Mouse (Mus musculus) spleen, adult 2 months (tissue): ENCODE measurements around the gene Svep1. TPM values are rescaled to one million over a fixed set of nuclear protein-coding genes. Genes with fewer than 3 reads are reported as not detected.

Experiments used
- DNase-seq, 2 experiments: peaks; one replicate each; pipeline versions ENCODE4 v3.0.0 to v3.0.0-alpha.2; 2012 to 2021; ENCODE audit warnings: low spot score in 2 of 2, low read depth in 1 of 2
- H3K27ac ChIP-seq: fragments of 200-500 bp; 2 replicates; pipeline ENCODE4 v1.5.1; 2012; ENCODE audit warnings: low read length, inconsistent platforms; ENCODE audit not compliant: insufficient read depth
- H3K27me3 ChIP-seq: fragments of 200-500 bp; 2 replicates; pipeline ENCODE4 v1.6.1; 2012; ENCODE audit warnings: mild to moderate bottlenecking, moderate library complexity, low read length, inconsistent platforms; ENCODE audit not compliant: control insufficient read depth, insufficient read depth
- H3K36me3 ChIP-seq: fragments of 200-500 bp; 2 replicates; pipeline ENCODE4 v1.6.1; 2012; ENCODE audit warnings: mild to moderate bottlenecking, low read length, inconsistent platforms; ENCODE audit not compliant: control insufficient read depth, insufficient read depth
- H3K4me1 ChIP-seq: fragments of 200-500 bp; 2 replicates; pipeline ENCODE4 v1.6.1; 2011; ENCODE audit warnings: inconsistent platforms; ENCODE audit not compliant: control insufficient read depth, insufficient read depth, insufficient read length
- H3K4me3 ChIP-seq: fragments of 200-500 bp; 2 replicates; pipeline ENCODE4 v1.5.1; 2011; ENCODE audit warnings: mild to moderate bottlenecking, inconsistent platforms; ENCODE audit not compliant: insufficient read depth, insufficient read length; ENCODE audit errors: extremely low read depth
- CTCF ChIP-seq: fragments of 200-500 bp; IDR thresholded peaks from 2 replicates; pipeline ENCODE4 v1.5.1; 2011; ENCODE audit warnings: mild to moderate bottlenecking, inconsistent platforms; ENCODE audit not compliant: insufficient read depth, insufficient read length, insufficient replicate concordance; ENCODE audit errors: extremely low read depth
- POLR2A ChIP-seq: fragments of 200-500 bp; IDR thresholded peaks from 2 replicates; pipeline ENCODE4 v1.6.1; 2011; ENCODE audit warnings: low read depth, low read length, inconsistent platforms
- WGBS: fragments of 180-500 bp; shearing (Covaris S2); methylation state at CpG from one replicate; pipeline ENCODE4 v1.1.7; 2018; 5-methylcytosine and 5-hydroxymethylcytosine counted together
- polyA plus RNA-seq: library from polyadenylated mRNA; depleted of rRNA; stranded (reverse); fragments of >200 nt; gene quantifications from 2 replicates; pipeline ENCODE4 v1.2.3, GENCODE M21; 2012

Gene Svep1
- polyA plus RNA-seq, 1 experiment = 7.6 TPM

- DNase-seq = no peak
- Histone ChIP-seq H3K36me3 (no peaks in the 10 kb centered on the region), H3K27ac (no peak overlapping the region), H3K4me3 (no peak overlapping the region), H3K4me1 (no peaks in the 10 kb centered on the region), H3K27me3 (no peaks in the 10 kb centered on the region)
- 89% methylated on average over 3 of the region's 3 CpGs for WGBS
- TF ChIP-seq CTCF (no peak), POLR2A (no peak)
Observed at GRCm38 (mm10) chr4:58150301-58150700, 56.4 kb downstream of the Svep1 start.

GRCm38 (mm10) chr4:58149186-58149585, 57.5 kb downstream of the Svep1 start:
- no peaks in the 10 kb centered on the region for H3K4me1 ChIP-seq
- H3K36me3 ChIP-seq = no peaks in the 10 kb centered on the region
- H3K4me3 ChIP-seq = no peak overlapping the region
- TF ChIP-seq CTCF (no peak), POLR2A (no peak)
- 25% methylated on average over 1 of the region's 1 CpGs for WGBS
- H3K27ac ChIP-seq = no peak overlapping the region
- DNase-seq = no peak
- no peaks in the 10 kb centered on the region for H3K27me3 ChIP-seq

GRCm38 (mm10) chr4:58148547-58148946, 58.1 kb downstream of the Svep1 start:
- Histone ChIP-seq H3K27ac (no peak overlapping the region), H3K27me3 (no peaks in the 10 kb centered on the region), H3K4me1 (no peaks in the 10 kb centered on the region), H3K36me3 (no peaks in the 10 kb centered on the region), H3K4me3 (no peak overlapping the region)
- DNase-seq = no peak
- no peak for TF ChIP-seq CTCF
- TF ChIP-seq POLR2A = no peak

- H3K36me3 ChIP-seq = no peaks in the 10 kb centered on the region
- no peak overlapping the region for H3K4me3 ChIP-seq
- H3K4me1 ChIP-seq = no peaks in the 10 kb centered on the region
- no peak for DNase-seq
- H3K27me3 ChIP-seq = no peaks in the 10 kb centered on the region
- H3K27ac ChIP-seq = no peak overlapping the region
- 93% methylated on average over 2 of the region's 2 CpGs for WGBS
- no peak for TF ChIP-seq POLR2A
- no peak for TF ChIP-seq CTCF
Observed at GRCm38 (mm10) chr4:58146676-58147075, 60.0 kb downstream of the Svep1 start.

GRCm38 (mm10) chr4:58139764-58140556, 66.7 kb downstream of the Svep1 start:
- Histone ChIP-seq H3K4me3 (no peak overlapping the region), H3K27me3 (no peaks in the 10 kb centered on the region), H3K27ac (no peak overlapping the region), H3K4me1 (no peaks in the 10 kb centered on the region), H3K36me3 (no peaks in the 10 kb centered on the region)
- WGBS = 90% methylated on average over 8 of the region's 8 CpGs
- TF ChIP-seq CTCF = no peak
- TF ChIP-seq POLR2A = no peak
- no peak for DNase-seq

GRCm38 (mm10) chr4:58139241-58139640, 67.4 kb downstream of the Svep1 start:
- TF ChIP-seq CTCF (no peak), POLR2A (no peak)
- Histone ChIP-seq H3K27me3 (no peaks in the 10 kb centered on the region), H3K36me3 (no peaks in the 10 kb centered on the region), H3K4me3 (no peak overlapping the region), H3K27ac (no peak overlapping the region), H3K4me1 (no peaks in the 10 kb centered on the region)
- WGBS = 88% methylated on average over 6 of the region's 6 CpGs
- no peak for DNase-seq

- TF ChIP-seq CTCF = no peak
- TF ChIP-seq POLR2A = no peak
- no peak overlapping the region for H3K4me3 ChIP-seq
- DNase-seq = no peak
- no peaks in the 10 kb centered on the region for H3K36me3 ChIP-seq
- no peak overlapping the region for H3K27ac ChIP-seq
- H3K27me3 ChIP-seq = no peaks in the 10 kb centered on the region
- H3K4me1 ChIP-seq = no peaks in the 10 kb centered on the region
- WGBS = 92% methylated on average over 1 of the region's 1 CpGs
Observed at GRCm38 (mm10) chr4:58133610-58134309, 72.9 kb downstream of the Svep1 start.
